Mouse (Mus musculus): Measurements from ENCODE around the gene Sema6d.

DNA sequence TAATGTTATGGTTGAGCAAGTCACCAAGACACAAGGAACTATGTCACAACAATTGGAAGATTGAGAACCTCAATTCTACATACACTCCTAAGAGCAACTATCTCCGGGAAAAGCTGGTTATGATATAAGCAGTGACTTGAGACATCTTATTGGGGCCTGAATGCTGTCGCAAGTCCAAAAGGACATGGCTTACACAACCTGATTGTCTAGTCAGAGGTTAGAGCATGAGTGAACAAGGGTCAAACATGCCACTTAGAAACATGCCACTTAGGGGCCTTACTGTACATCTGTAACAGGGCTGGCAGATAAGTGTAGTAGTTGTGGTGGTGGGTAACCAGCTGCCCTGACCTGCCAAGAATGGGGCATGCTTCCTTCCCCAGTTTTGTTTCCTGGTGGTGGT, 328.6 kb downstream of the Sema6d start:
- TF ChIP-seq CTCF (IDR thresholded peaks at IDR 0.05; ENCODE audit: low read depth, low read length) (no peak), POLR2A (IDR thresholded peaks at IDR 0.05; ENCODE audit: borderline replicate concordance, low read depth, low read length) (no peak)
